Mouse (Mus musculus) megakaryocyte, embryonic 14.5 days (primary cell): Measurements from ENCODE around the gene Esr1.

Experiments
- FLI1 ChIP-seq: IDR thresholded peaks from 2 replicates; pipeline ENCODE4 v1.6.1; 2012; ENCODE audit warnings: low read length, inconsistent platforms, mixed read lengths
- GATA1 ChIP-seq: IDR thresholded peaks from 3 replicates; pipeline ENCODE4 v1.6.1; 2012; ENCODE audit warnings: mixed read lengths, low read length, inconsistent platforms, borderline replicate concordance

DNA sequence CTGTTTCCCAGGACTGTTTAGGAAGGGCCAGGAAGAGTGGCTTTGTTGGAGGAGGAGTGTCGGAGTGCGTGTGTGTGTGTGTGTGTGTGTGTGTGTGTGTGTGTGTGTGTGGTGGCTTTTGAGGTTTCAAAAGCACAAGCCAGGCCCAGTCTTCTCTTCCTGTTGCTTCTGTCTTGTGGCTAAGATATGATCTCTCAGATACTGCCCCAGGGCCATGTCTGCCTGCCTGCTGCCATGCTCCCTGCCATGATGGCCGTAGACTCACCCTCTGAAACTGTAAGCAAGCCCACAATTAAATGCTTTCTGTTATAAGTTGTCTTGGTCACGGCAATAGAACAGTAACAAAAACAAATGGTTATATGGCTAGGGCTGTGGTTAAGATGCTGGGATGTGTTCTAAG, 14.2 kb upstream of the Esr1 start:
- TF ChIP-seq GATA1 (no peak), FLI1 (no peak)
